Mouse (Mus musculus) heart, embryonic 13.5 days (tissue): ENCODE data around the gene Tbx1. TPM values are rescaled to one million over a fixed set of nuclear protein-coding genes. Genes with fewer than 3 reads are reported as not detected.
A peak's percentile ranks its signal among the peaks of the same experiment; 100 is the strongest.

ENCODE experiments used
- ATAC-seq: fragments of 200-750 bp; cut with Nextera tagmentation; 2 replicates; pipeline ENCODE4 v1.8.0; 2017; ENCODE audit warnings: moderate TSS enrichment; ENCODE audit not compliant: insufficient number of reproducible peaks, low FRiP score, low TSS enrichment; ENCODE audit errors: extremely low read depth
- H3K27ac ChIP-seq: fragments of 300-500 bp; sonication (generic); replicated peaks from 2 replicates; pipeline ENCODE4 v1.5.1; 2015; ENCODE audit warnings: moderate library complexity, mild to moderate bottlenecking, inconsistent platforms
- H3K27me3 ChIP-seq: fragments of 300-500 bp; sonication (generic); replicated peaks from 2 replicates; pipeline ENCODE4 v1.6.1; 2015; ENCODE audit warnings: mild to moderate bottlenecking, inconsistent platforms
- H3K36me3 ChIP-seq: fragments of 300-500 bp; sonication (generic); 2 replicates; pipeline ENCODE4 v1.6.1; 2015; ENCODE audit warnings: mild to moderate bottlenecking, inconsistent platforms
- H3K4me1 ChIP-seq: fragments of 300-500 bp; sonication (generic); 2 replicates; pipeline ENCODE4 v1.6.1; 2015; ENCODE audit warnings: inconsistent platforms
- H3K4me2 ChIP-seq: fragments of 300-500 bp; sonication (generic); 2 replicates; pipeline ENCODE4 v1.6.1; 2015; ENCODE audit warnings: inconsistent platforms, mild to moderate bottlenecking, moderate library complexity
- H3K4me3 ChIP-seq: fragments of 300-500 bp; sonication (generic); 2 replicates; pipeline ENCODE4 v1.5.1; 2015; ENCODE audit warnings: moderate library complexity, mild to moderate bottlenecking, inconsistent platforms
- H3K9ac ChIP-seq: fragments of 300-500 bp; sonication (generic); 2 replicates; pipeline ENCODE4 v1.6.1; 2015; ENCODE audit warnings: inconsistent platforms, mild to moderate bottlenecking, moderate library complexity
- H3K9me3 ChIP-seq: fragments of 300-500 bp; sonication (generic); 2 replicates; pipeline ENCODE4 v1.6.1; 2016; ENCODE audit warnings: inconsistent platforms
- WGBS: fragments of 180-500 bp; shearing (Covaris S2); methylation state at CpG from one replicate; pipeline ENCODE4 v1.1.7; 2015; ENCODE audit warnings: mixed read lengths; 5-methylcytosine and 5-hydroxymethylcytosine counted together
- polyA plus RNA-seq: library from polyadenylated mRNA; unstranded; fragments of >200 nt; fragmentation: Nextera tagmentation; extraction: Ambion mirVana; gene quantifications from 2 replicates; pipeline ENCODE4 v1.2.1, GENCODE M21; 2015

Tbx1 gene
- polyA plus RNA-seq, 1 experiment from 2014 or later = 1.1 TPM

GRCm38 (mm10) chr16:18628948-18629340, 38.5 kb upstream of the Tbx1 start:
- 36% methylated on average over 2 of the region's 2 CpGs for WGBS
- no peaks in the 10 kb centered on the region for H3K36me3 ChIP-seq
- peaks cover 83% of the 10 kb centered on the region for H3K27me3 ChIP-seq
- peak overlapping the region; percentile 98 for H3K4me2 ChIP-seq
- H3K4me3 ChIP-seq = peak overlapping the region; percentile 83
- peaks cover 30% of the 10 kb centered on the region for H3K4me1 ChIP-seq
- H3K27ac ChIP-seq = no peak overlapping the region
- no peaks in the 10 kb centered on the region for H3K9me3 ChIP-seq
- peak overlapping the region; percentile 89 for H3K9ac ChIP-seq
- no peak for ATAC-seq

- Histone ChIP-seq H3K9me3 (no peaks in the 10 kb centered on the region), H3K36me3 (no peaks in the 10 kb centered on the region), H3K4me3 (peak overlapping the region; percentile 83), H3K27ac (no peak overlapping the region), H3K27me3 (peaks cover 86% of the 10 kb centered on the region), H3K9ac (peak overlapping the region; percentile 89; the same call in 1 of the 2 replicates), H3K4me2 (peak overlapping the region; percentile 98), H3K4me1 (peaks cover 30% of the 10 kb centered on the region)
- 68% methylated on average over 7 of the region's 7 CpGs for WGBS
- ATAC-seq = no peak
These were observed 37.9 kb upstream of the Tbx1 start for GRCm38 (mm10) chr16:18628206-18628947.

- 50% methylated on average over 3 of the region's 3 CpGs for WGBS
- H3K9ac ChIP-seq = no peak overlapping the region
- H3K27ac ChIP-seq = no peak overlapping the region
- H3K4me2 ChIP-seq = peak overlapping the region; percentile 81; the same call in 1 of the 2 replicates
- ATAC-seq = no peak
- no peaks in the 10 kb centered on the region; the same call in 1 of the 2 replicates for H3K36me3 ChIP-seq
- no peak overlapping the region for H3K4me3 ChIP-seq
- no peaks in the 10 kb centered on the region for H3K9me3 ChIP-seq
- peaks cover 90% of the 10 kb centered on the region for H3K27me3 ChIP-seq
- H3K4me1 ChIP-seq = peaks cover 37% of the 10 kb centered on the region
These were observed 36.7 kb upstream of the Tbx1 start for GRCm38 (mm10) chr16:18627163-18627562.

- Histone ChIP-seq H3K9me3 (no peaks in the 10 kb centered on the region), H3K27ac (no peak within 1 kb of the TSS), H3K4me2 (peak within 1 kb of the TSS; percentile 81), H3K9ac (peak within 1 kb of the TSS; percentile 77), H3K4me3 (peak within 1 kb of the TSS; percentile 58), H3K27me3 (peaks cover 92% of the 10 kb centered on the region), H3K36me3 (no peaks in the 10 kb centered on the region; the same call in 1 of the 2 replicates), H3K4me1 (peaks cover 44% of the 10 kb centered on the region)
- no peak for ATAC-seq
- under 1% methylated on average over 65 of the region's 65 CpGs for WGBS
These were observed 36.0 kb upstream of the Tbx1 start, which contains the start of gene Gm49601 for GRCm38 (mm10) chr16:18626376-18626878. Gene Gm49601 (minus strand): TSS chr16:18626427.

- peaks cover 50% of the 10 kb centered on the region for H3K4me1 ChIP-seq
- WGBS = 11% methylated on average over 26 of the region's 26 CpGs
- H3K27ac ChIP-seq = no peak overlapping the region
- H3K4me3 ChIP-seq = peak overlapping the region; percentile 58
- peaks cover 92% of the 10 kb centered on the region for H3K27me3 ChIP-seq
- peak overlapping the region; percentile 77 for H3K9ac ChIP-seq
- ATAC-seq = no peak
- peak overlapping the region; percentile 81 for H3K4me2 ChIP-seq
- H3K36me3 ChIP-seq = no peaks in the 10 kb centered on the region; the same call in 1 of the 2 replicates
- no peaks in the 10 kb centered on the region for H3K9me3 ChIP-seq
These were observed 35.4 kb upstream of the Tbx1 start for GRCm38 (mm10) chr16:18625791-18626311.

- no peak overlapping the region for H3K4me2 ChIP-seq
- peaks cover 55% of the 10 kb centered on the region for H3K4me1 ChIP-seq
- 36% methylated on average over 14 of the region's 14 CpGs for WGBS
- no peaks in the 10 kb centered on the region for H3K9me3 ChIP-seq
- H3K36me3 ChIP-seq = no peaks in the 10 kb centered on the region; the same call in 1 of the 2 replicates
- ATAC-seq = no peak
- H3K4me3 ChIP-seq = no peak overlapping the region
- H3K27me3 ChIP-seq = peaks cover 92% of the 10 kb centered on the region
- H3K27ac ChIP-seq = no peak overlapping the region
- no peak overlapping the region for H3K9ac ChIP-seq
These were observed 34.6 kb upstream of the Tbx1 start for GRCm38 (mm10) chr16:18625097-18625496.

- no peak for ATAC-seq
These were observed 34.2 kb upstream of the Tbx1 start for GRCm38 (mm10) chr16:18624641-18625040.

GRCm38 (mm10) chr16:18623751-18624540, 33.5 kb upstream of the Tbx1 start:
- no peak overlapping the region for H3K27ac ChIP-seq
- peaks cover 50% of the 10 kb centered on the region for H3K4me1 ChIP-seq
- H3K27me3 ChIP-seq = peaks cover 99% of the 10 kb centered on the region
- H3K9me3 ChIP-seq = no peaks in the 10 kb centered on the region
- no peak for ATAC-seq
- H3K9ac ChIP-seq = no peak overlapping the region
- WGBS = 27% methylated on average over 14 of the region's 15 CpGs
- no peaks in the 10 kb centered on the region; the same call in 1 of the 2 replicates for H3K36me3 ChIP-seq
- no peak overlapping the region for H3K4me2 ChIP-seq
- no peak overlapping the region for H3K4me3 ChIP-seq

More at GRCm38 (mm10) chr16:18624641-18625040, 34.2 kb upstream of the Tbx1 start:
- H3K27ac ChIP-seq = no peak overlapping the region
- WGBS = 27% methylated on average over 15 of the region's 15 CpGs
- no peak overlapping the region for H3K4me2 ChIP-seq
- H3K4me3 ChIP-seq = no peak overlapping the region
- no peaks in the 10 kb centered on the region for H3K9me3 ChIP-seq
- H3K4me1 ChIP-seq = peaks cover 54% of the 10 kb centered on the region
- no peak overlapping the region for H3K9ac ChIP-seq
- H3K36me3 ChIP-seq = no peaks in the 10 kb centered on the region; the same call in 1 of the 2 replicates
- peaks cover 94% of the 10 kb centered on the region for H3K27me3 ChIP-seq

- Histone ChIP-seq H3K36me3 (no peaks in the 10 kb centered on the region; the same call in 1 of the 2 replicates), H3K9me3 (no peaks in the 10 kb centered on the region), H3K4me3 (no peak overlapping the region), H3K4me2 (no peak overlapping the region), H3K27me3 (peaks cover 99% of the 10 kb centered on the region), H3K4me1 (peaks cover 43% of the 10 kb centered on the region), H3K27ac (no peak overlapping the region), H3K9ac (no peak overlapping the region)
- no peak for ATAC-seq
- WGBS = 22% methylated on average over 29 of the region's 29 CpGs
These were observed 32.7 kb upstream of the Tbx1 start for GRCm38 (mm10) chr16:18622916-18623750.

- H3K27me3 ChIP-seq = peaks cover 96% of the 10 kb centered on the region
- peak within 1 kb of the TSS; percentile 63 for H3K4me3 ChIP-seq
- WGBS = 9% methylated on average over 17 of the region's 17 CpGs
- H3K4me2 ChIP-seq = peak within 1 kb of the TSS; percentile 95
- no peak within 1 kb of the TSS for H3K27ac ChIP-seq
- peak within 1 kb of the TSS; percentile 73 for H3K9ac ChIP-seq
- no peaks in the 10 kb centered on the region; the same call in 1 of the 2 replicates for H3K36me3 ChIP-seq
- no peak for ATAC-seq
- H3K4me1 ChIP-seq = peaks cover 47% of the 10 kb centered on the region
- H3K9me3 ChIP-seq = no peaks in the 10 kb centered on the region
These were observed 31.5 kb upstream of the Tbx1 start, which contains the start of gene Gp1bb for GRCm38 (mm10) chr16:18622019-18622418. Gene Gp1bb (minus strand): TSS chr16:18622403.
